Mouse (Mus musculus) c-Kit-positive CD71-positive TER-119-positive erythroid progenitor cells, embryonic 14.5 days (primary cell): ENCODE data around the gene Psg16.
"Not testable (repeated sequence)": the region's sequence is repeated elsewhere in the genome, so short reads cannot be mapped to it uniquely, and the experiment has no call there.

Source experiments
- DNase-seq: peaks from one replicate; pipeline ENCODE4 v3.0.0-alpha.2; 2013; ENCODE audit warnings: low spot score

Psg16 gene

DNA sequence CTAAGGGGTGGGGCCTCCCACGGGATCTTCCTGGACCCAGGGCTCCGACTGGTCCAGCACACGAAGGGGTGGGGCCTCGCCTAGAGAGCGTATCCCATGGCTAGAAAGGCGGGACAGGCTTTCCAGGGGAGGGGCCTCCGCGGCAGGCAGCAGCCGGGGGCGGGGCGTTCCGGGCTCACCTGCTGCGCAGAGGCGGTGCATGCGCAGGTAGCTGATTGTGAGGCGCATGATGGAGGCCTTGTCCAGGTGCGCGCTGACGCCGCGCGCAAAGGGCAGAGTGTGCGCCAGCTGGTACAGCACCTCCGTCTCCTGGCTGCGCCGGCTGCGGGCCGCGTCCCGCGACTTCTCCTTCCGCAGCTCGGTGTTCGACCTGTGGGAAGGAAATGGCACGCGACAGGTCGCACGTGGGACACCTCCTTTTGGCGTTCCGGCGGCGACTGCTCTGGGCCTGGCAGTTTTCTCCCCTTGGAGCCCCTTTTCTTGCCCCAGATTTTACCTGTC lies 17.7 kb upstream of the Psg16 start:
- peak; percentile 92 for DNase-seq

DNA sequence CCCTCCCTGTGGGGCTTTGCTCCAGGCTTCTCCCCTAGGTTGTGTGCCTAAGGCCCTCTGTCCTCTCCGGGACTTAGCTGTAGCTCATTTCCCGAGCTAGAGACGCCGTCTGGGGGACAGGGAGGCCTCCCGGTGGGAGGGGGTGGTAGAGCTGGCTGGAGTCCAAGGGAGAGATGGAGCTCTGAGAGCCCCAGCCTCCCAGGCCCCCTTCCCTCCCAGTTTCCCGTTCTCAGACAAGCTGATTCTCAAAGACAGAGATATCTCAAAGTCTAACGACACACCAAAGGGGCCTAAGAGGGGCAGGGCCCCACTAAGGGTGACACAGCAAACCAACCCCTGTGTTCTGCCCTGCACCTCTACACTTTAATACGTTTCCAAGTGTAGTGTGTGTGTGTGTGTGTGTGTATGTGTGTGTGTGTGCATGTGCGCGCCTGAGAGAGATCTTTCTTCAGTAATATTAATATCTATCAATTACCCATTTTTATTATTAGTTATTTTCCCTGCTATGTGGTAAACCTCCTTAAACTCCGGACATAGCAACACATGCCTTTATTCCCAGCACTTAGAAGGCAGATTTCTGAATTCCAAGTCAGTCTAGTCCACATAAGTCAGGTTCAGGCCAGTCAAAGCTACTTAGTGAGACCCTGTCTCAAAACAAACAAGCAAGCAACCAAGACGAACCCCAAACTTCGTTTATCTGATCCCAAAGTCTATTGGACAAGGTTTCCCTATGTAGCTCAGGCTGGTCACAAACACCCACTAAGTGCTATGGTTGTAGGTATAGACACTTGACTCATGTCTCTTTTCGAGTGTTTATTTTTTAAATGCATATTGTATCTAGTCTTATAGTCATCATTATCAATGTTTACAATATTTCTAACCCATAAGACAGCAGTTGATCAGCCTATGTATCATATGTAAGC lies 17.0 kb upstream of the Psg16 start:
- DNase-seq, result peak; percentile 87

DNA sequence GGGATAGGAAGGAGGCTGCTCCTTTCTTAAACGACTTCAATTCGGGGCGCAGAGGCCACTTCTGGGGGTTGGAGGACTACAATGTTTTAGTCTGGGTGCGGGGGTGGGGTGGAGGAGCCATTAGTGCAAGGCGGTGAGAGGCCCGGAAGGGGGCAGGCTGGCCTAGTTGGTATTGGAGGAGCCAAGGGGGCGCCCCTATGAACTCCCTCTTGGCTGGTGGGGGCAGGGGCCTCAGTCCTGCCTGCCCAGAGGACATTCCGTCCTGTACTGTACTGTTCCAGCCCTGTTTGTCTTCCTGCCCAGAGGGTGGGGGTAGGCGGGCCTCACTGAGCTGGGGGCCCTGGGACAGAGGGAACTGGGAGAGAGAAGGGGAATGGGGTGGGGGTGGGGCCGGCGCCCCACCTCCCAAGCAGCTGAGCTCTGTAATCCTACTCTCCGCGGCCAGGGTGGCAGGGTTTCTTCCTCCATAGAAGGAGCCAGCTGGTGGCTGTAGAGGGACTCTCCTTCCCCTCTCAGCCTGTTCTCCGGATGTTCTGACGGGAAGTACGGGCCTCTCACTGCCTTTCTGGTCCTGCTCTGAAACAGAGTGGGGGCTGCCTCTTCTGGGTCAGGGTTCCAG lies 15.7 kb upstream of the Psg16 start:
- peak; percentile 73 for DNase-seq

DNA sequence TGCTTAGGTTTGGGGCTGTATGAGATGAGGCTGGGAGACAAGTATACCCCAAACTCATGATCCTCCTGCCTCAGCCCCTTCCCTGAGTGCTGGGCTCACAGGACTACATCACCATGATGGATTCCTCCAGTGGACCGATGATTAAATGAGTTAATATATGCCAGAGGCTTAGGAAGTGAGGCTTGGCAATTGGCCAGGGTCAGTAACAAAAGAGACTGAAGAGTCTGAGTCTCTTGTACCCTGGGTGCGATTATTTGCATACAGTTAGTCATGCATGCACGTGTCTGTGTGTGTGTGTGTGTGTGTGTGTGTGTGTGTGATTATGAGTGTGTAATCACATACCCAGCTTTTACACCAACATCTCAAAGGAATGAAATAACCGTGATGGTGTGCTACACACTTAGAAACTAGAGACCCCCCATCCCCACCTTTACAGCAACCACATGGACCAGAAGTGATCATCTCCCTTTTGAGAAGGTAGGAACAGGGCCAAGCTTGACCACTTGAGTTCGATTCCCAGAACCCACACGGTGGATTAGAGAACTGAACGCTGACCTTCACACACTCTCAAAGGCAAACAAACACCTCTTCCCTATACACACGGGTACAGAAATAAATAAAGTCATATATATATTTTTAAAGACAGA lies 14.9 kb upstream of the Psg16 start:
- DNase-seq, result no peak

DNA sequence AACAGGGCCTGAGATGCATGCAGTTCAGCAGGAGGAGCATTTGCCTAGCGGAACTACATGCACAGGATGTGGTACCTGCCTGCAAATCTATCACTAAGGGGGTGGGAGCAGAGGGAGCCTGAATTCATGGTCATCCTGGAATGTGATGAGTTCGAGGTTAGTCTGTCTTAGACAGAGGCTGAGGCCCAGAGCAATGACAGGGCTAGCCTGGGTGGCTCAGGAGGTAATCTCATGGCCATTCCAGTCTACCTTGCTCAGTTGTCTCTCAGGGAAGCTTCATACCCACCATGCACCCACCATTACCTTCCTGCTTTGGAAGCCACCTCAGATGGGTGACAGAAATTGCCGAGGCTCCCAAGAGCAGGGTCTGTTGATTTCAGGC lies 14.4 kb upstream of the Psg16 start:
- DNase-seq, result no peak

DNA sequence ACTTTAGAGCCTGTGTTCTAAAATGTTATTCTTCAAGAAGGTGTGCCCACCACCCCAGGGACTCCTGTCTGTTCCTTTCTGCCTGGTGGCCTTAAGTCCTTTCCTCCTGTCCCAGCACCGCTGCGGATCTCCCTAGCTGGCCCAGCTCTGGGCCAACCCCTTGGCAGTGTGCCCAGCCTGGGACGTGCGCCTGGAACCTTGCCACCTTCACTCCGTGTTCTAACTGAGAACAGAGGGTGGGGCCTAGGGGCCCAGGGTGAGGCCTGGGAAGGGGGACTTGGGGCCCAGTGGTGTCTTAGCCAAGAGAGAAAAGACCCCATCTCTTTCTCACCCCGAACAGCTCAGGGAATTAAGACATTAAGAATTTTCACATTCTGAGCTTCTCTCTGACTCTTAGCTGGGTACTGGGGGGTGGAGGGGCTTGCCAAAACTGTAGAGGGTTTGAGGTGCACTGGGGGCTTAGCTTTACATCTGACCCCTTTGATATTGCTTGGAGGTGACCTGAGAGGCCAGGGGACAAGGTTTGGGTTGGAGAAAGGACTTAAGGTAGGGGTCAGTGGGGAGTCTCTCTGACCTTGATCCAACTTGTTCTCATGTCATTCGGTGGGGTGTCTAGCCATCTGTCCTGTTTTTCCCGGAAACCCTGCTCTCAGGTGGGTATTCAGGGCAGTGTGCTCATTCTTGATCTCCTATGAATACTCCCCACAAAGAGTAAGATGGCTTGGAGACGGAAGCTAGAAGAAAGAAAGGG lies 13.6 kb upstream of the Psg16 start:
- peak; percentile 88 for DNase-seq

DNA sequence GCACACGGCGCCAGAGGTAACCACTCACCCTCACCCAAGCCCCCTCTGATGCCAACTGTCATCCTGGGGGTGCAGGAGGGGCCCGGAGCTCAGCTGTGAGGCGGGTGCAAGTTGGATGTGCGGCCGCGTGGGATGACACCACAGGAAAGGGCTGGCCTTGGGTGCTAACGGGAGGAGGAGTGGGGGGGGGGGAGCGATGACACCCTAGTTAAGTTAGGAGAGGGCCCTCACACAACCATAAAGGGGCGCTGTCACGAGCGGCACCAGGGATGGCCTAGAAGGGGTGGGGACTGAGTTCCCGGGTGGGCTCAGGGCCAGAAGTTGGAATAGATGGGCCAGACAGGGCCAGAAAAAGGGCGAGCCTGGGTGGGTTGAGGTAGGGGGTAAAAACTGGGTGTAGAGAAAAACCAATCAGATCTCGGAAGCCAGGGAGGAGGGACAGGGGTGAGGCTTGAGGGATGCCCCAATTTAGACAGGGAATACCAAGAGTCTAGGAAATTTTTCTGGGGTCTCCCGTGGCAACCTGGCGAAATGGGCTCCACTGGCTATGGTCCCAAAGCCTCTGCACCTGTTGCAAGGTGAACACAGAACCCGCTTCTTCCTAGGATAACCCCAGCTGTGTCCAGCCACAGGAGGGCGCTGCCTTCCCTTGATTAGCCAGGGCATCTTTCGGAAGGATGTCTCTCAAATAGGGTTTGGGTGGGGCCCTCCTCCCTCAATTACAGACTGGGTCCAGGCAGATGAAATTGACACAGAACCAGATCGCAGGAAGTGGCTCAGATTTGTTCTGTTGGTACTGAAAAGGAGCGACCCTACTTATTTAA lies 12.8 kb upstream of the Psg16 start:
- no peak for DNase-seq

DNA sequence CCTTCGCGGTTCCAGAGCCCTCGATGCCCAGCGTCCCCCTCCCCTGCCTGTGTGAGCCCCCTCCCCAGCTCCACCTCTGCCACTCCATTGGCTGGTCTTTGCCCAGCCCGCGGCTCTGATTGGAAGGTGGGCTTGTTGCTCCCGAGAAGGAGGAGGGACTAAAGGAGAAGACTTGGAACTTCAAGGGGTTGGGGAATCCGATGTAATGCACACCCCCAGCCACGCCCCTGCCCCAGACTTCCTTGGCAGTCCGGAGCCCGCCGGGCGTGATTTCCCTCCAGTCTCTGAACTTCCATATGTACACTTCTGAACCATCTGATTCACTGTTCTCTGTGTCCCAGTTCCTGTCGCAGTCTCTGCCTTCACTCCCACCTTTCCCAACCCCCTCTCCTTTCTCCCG lies 11.5 kb upstream of the Psg16 start, which contains the start of gene Hif3a:
Gene Hif3a, minus strand, starts transcription at position 39 of the 400 bp plus-strand sequence.
- no peak for DNase-seq

DNA sequence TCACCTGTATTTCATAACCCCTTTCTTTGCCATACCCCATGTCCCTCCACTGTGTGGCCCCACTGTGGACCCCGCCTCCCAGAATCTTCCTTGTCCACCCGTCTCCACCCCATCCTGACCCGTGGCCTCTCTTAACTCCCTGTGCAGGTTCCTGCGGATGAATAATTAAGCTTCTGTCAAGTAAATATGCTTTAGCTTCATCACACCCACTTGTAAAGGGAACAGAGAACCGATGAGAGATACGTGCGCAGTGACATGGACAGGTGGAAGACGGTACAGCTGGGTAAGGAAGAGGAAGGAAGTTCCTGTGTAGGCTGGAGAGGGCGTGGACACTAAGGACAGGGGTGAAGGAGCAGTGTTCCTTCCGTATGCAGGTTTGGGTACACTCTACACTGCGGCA lies 11.0 kb upstream of the Psg16 start:
- DNase-seq, result no peak

DNA sequence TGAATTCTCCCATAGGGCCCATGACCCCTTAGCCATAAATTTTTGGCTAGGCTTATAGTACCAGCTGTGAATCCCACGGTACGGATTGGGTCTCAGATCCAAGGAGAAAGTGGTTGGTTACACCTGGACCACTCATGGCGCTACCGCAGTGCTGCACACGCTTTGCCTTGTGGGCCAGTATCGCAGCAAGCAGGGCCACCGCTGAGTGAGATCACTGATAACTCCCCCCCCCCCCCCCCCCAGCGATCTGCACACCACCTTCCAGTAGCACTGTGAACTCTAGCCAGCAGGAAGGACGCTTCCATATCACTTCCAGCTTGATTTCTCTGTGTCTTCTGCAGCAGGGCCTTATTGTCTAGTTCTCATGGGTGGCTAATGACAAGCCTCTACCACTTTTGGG lies 8.2 kb upstream of the Psg16 start:
- DNase-seq, result no peak

DNA sequence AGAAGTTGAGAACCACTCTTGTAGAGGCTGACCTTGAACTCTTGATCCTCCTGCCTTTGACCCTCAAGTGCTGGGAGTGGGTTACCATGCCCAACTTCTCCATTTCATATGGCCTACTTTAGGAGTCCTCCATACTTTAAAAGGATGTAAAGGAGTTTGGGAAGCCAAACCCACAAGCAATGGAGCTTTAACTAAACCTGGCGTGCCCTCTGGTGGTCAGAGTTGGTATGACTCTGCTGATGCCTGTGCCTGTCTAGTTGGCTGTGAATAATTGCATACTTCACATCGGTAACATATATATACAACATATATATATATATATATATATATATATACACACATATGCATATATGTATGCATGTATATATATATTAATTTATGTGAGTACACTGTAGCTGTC lies 7.4 kb upstream of the Psg16 start:
- peak; percentile 79 for DNase-seq

DNA sequence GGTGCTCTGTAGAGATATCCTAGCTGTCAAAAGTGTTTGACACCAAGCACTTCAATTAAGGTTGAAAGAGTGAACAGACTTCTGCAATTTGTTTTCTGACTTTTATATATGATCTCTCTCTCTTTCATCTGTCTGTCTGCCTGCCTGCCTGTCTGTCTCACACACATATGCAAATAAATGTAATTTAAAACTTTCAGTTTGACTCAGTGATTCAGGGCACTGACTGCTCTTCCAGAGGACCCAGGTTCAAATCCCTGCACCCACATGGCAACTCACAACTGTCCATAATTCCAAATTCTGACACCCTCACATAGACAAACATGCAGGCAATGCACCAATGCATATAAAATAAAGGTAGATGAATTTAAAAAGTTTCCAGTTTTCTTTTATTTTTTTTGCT lies 6.8 kb upstream of the Psg16 start:
- DNase-seq, result no peak

DNA sequence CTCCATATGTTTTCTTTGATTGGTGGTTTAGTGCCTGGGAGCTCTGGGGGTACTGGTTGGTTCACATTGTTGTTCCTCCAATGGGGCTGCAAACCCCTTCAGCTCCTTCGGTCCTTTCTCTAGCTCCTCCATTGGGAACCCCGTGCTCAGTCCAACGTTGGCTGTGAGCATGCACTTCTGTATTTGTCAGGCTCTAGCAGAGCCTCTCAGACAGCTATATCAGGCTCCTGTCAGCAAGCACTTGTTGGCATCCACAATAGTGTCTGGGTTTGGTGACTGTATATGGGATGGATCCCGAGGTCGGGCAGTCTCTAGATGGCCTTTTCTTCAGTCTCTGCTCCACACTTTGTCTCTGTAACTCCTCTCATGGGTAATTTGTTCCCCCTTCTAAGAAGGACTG lies 6.2 kb upstream of the Psg16 start:
- not testable (repeated sequence) for DNase-seq

DNA sequence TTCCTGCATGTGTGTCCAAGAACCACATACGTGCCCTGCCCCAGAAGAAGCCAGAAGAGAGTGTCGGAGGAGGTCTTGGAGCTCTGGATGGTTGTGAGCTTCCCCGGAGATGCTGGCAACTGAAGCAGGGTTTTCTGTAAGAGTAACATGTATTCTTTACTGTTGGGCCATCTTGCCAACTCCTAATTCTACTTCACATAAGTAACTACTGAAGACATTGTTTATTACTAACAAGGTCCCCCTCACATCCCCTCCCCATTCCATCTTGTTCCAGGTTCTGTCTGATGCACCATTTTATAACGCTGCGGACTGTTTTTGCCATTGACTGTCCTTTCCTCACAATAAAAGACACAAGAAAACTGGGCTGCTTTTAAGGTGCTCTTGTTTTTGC lies 332 bp upstream of the Psg16 start:
- DNase-seq, result no peak

DNA sequence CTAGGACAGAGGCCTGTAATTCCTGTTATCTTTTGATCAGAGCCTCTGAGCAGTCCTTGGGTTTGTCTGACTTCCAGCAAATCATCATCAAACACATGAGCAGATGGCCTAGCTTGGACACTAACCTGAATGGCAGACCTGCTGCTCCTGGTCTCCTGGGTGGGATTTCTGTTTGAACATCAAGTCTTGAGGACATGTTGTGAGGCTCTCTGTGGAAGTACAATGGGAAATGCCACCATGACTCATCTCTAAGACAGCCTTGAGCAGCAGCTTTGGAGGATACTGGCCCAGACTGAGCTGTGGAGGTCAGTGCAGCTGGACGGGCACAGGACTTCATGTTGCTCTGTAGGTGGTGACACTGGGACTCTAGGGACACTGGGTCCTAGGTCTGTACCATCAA lies 2.7 kb downstream of the Psg16 start:
- DNase-seq, result no peak

DNA sequence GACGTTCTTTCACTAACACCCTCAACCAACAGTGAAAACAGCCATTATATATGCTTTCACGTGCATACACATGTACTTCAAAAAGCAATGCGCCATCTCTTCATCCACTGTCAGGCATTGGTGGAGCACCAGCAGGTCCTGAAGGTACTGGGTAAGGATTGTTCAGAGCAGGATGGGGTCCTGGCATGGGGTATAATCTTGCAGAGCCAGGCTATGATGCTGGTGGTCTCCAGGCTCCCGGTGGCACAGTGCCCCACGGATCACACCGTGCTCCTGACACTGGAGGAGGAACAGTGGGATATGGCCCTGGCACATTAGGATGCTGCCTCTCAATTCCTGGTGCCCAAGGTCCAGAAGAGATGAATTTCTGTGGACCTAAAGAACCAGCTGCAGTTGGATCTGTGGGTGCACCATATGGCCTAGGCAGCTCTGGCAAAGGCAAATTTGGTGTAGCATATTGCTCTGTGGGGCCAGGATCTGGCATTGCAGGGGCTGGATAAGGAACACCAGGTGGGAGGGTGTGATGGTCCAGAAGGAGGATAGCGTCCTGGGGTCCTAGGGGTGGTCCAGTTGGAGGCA lies 4.3 kb downstream of the Psg16 start:
- no peak for DNase-seq

DNA sequence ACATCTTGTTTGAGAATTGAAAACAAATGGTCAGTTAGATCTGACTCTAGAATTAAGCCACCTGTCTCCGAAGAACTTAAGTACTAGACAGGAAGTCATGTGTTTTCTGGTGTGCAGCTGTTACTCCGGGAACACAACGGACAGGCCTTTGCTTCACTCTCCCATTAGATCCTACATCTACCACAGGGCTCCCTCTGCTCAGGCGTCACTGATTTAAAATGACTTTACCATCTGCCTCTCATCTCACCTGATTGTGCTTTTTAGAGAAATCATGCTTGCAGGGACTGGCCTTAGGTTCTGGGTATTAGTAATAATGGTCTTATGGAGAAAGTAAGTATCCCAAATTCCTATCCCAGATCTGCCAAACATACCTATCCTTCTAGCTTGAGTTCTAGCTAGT lies 8.9 kb downstream of the Psg16 start:
- DNase-seq, result no peak

DNA sequence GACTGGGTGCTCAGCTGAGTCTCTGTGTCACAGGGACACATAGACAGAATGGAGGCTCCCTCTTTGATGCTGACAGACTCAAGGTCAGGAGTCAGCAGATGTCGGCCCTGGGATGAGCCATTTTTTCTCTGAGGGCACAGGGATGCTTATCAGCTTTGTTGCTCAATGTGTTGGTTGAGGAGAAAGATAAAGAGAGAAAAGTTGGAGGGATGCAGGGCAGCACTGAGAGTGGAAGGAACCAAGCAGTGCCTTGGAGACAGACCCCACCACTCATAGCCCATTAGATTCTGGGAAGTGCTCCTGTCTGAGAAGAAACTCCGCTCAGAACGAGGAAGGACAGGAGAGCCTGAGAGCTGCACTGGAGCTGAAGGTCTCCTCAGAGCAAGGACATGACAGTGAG lies 13.9 kb downstream of the Psg16 start:
- no peak for DNase-seq

DNA sequence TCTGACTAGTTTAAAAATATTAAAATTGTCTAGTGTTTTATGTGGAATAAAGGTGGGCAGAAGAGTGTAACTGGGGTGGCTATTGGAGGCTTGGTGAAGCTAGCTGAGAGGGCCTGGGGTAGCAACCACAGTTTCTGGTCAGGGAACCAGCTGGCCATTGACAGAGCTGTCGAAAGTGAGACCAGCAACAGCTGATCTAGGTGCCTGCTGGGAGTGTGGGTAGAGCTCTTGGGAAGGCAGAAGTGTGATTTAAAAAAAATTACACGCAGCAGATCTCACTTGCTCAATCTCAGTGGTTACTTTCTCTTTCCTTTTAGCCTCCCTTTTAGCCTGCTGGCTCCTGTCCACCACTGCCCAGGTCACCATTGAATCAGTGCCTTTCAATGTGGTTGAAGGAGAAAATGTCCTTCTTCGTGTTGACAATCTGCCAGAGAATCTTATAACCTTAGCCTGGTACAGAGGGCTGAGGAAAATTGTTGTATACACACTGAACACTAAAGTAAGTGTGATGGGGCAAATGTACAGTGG lies 16.3 kb downstream of the Psg16 start:
- no peak for DNase-seq

DNA sequence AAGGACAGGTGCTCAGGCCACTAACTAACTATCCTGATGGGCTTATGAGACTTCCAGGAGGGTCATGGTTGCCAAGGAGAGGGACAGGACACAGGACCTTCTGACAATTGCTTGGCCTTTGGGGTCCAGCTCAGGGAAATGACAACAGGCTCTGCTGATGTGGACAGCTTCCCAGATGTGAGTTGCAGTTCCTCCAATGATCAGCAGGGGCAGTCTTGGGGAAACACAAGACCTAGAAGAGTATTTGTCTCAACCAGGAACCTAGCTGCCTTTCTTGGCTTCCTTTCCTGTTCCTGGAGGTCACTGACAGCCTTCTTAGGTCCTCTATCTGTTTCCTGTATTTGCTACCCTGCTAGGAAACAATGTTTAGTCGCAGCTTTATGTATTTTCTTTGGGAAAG lies 17.4 kb downstream of the Psg16 start:
- peak; percentile 13 for DNase-seq

DNA sequence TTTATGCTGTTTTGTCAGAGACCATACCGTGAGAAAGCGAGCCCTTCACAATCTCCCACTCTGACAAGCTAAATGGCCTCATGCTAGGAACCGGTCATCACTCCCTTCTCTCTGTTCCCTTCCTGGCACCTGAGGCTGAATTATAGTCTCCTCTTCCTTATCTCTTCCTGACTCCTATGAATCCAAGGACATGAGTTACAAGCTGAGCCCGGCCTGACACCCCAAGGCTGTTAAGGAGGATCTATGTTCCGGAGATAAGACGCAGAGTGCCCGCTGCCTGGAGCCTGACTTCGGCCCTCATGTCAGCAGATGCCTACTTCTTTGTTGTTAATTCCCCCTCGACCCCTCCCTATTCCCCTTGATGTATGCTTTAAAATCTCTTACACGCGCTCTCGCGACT lies 27.8 kb downstream of the Psg16 start:
- DNase-seq, result not testable (repeated sequence)
